Mouse (Mus musculus): ENCODE results near the gene Gm17662. TPM values are rescaled to one million over a fixed set of nuclear protein-coding genes. Genes with fewer than 3 reads are reported as not detected.
A peak's percentile ranks its signal among the peaks of the same experiment; 100 is the strongest.

The Gm17662 gene
- polyA plus RNA-seq, 1 experiment = not detected

DNA sequence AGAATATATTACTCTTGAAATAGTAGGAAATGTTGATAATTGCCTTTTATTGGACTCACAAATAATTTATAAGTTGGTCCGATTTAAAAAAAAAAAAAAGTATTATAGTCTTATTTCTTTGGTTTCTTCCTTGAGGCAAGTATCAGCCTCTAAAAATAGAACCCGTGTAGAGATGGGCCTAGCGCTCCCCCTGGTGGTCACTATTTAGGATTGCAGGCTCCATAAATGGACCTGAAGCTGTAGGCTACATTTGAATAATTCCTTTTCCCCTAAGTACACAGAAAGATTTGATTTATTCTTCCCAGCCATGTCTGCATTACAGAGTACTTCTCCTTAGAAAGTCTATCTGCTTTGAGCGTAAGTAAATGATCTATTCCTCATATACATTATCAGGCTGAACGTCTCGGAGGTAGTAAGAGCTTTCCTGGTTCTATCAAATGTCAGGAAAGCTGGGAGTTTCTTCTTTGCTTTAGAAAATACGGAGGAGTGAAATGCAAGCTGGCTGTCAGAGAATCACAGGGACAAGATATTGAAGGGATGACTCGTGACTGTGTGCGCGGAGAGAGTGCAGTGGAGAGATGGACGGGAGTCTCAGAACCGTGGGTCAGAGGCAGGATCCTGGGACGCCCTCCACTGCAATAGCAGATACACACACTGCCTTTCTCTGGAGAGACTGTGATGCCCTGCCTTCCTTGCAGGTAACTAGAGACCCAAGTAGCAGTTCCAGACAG, 37.0 kb downstream of the Gm17662 start:
- Histone ChIP-seq H3K27ac (ENCODE audit: control insufficient read depth, insufficient read depth, low read depth, low read length, poor library complexity) (no peak overlapping the region), H3K4me3 (replicated peaks; ENCODE audit: control insufficient read depth, low read depth, low read length) (no peak overlapping the region), H3K4me1 (ENCODE audit: control insufficient read depth, insufficient read depth, low read length) (no peaks in the 10 kb centered on the region)
- peak; percentile 56 for TF ChIP-seq CTCF (IDR thresholded peaks at IDR 0.05; ENCODE audit: control insufficient read depth, insufficient read depth, low read length)
- TF ChIP-seq POLR2A (IDR thresholded peaks at IDR 0.05; ENCODE audit: borderline replicate concordance, control insufficient read depth, low read depth, low read length) = no peak
- 55% methylated on average over 13 of the region's 13 CpGs for WGBS

DNA sequence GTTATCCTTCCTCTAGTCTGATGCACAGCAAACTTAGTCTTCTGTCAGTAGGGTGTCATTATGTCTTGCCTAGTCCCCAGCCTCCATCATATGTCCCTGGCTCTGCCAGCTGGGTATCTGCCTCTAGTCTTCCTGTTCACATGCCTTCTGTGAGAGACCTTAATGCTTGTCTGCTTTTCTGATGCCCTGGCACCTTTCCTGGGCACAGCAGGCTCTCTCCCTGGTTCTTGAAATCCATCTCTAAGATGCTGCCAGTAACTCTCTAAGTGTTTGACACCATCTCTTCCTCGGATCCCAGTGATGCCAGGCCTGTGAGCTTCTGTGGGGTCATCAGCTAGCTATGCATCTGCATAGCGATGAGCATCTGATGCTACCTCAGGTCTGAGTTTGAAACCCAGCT, 45.7 kb downstream of the Gm17662 start:
- TF ChIP-seq CTCF (IDR thresholded peaks at IDR 0.05; ENCODE audit: control insufficient read depth, insufficient read depth, low read length) = no peak
- TF ChIP-seq POLR2A (IDR thresholded peaks at IDR 0.05; ENCODE audit: borderline replicate concordance, control insufficient read depth, low read depth, low read length) = no peak
- Histone ChIP-seq H3K27ac (ENCODE audit: control insufficient read depth, insufficient read depth, low read depth, low read length, poor library complexity) (no peak overlapping the region), H3K4me1 (ENCODE audit: control insufficient read depth, insufficient read depth, low read length) (no peaks in the 10 kb centered on the region), H3K4me3 (replicated peaks; ENCODE audit: control insufficient read depth, low read depth, low read length) (no peak overlapping the region)
- 70% methylated on average over 2 of the region's 2 CpGs for WGBS

DNA sequence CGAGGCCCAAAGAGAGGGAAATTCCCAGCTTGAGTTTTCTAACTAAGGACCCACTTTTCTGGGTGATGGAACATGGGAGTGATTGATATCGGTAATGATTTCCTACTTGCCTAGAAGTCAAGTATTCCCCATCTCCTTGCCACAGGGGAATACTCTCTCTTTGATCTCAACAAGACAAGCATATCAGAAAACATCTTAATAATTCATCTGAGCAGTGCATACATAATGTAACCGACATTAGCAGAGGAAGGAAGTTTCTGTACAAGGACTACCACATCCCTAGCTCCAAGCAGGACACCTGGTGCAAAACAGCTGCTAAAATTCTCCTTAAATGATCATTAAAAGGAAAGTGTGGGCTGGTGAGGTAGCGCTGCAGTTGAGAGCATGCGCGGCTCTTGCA, 47.9 kb downstream of the Gm17662 start:
- TF ChIP-seq CTCF (IDR thresholded peaks at IDR 0.05; ENCODE audit: control insufficient read depth, insufficient read depth, low read length) (no peak), POLR2A (IDR thresholded peaks at IDR 0.05; ENCODE audit: borderline replicate concordance, control insufficient read depth, low read depth, low read length) (no peak)
- WGBS = 83% methylated on average over 6 of the region's 6 CpGs
- H3K27ac ChIP-seq (ENCODE audit: control insufficient read depth, insufficient read depth, low read depth, low read length, poor library complexity) = no peak overlapping the region
- no peaks in the 10 kb centered on the region for H3K4me1 ChIP-seq (ENCODE audit: control insufficient read depth, insufficient read depth, low read length)
- no peak overlapping the region for H3K4me3 ChIP-seq (replicated peaks; ENCODE audit: control insufficient read depth, low read depth, low read length)

Other genes with a start within 250 kb of the Gm17662 start
- gene C8b, start 91.0 kb upstream of the Gm17662 start, polyA plus RNA-seq (2011; ENCODE audit: insufficient read depth, insufficient read length, low replicate concordance, missing spikeins) = not detected in 2 replicates
- gene C8a, start 19.1 kb downstream of the Gm17662 start, polyA plus RNA-seq (2011; ENCODE audit: insufficient read depth, insufficient read length, low replicate concordance, missing spikeins) = 2.1 and 4.6 TPM in 2 replicates
- not detected in 2 replicates for gene Fyb2, start 56.1 kb downstream of the Gm17662 start, polyA plus RNA-seq (2011; ENCODE audit: insufficient read depth, insufficient read length, low replicate concordance, missing spikeins)

Measured in bone marrow, adult 2 months (tissue).